13 mouse cellular contexts compared by ENCODE assay signal in genomic region chr10:60097146-60097545, GRCm38 (mm10).
"Had no signal": no experiment of that assay in that cellular context is flagged by ENCODE, and none has a peak within 500 bp of the region (broad histone marks: within the 10 kb centered on the region; RNA-seq: fewer than 3 reads in every experiment).

No protein-coding gene starts in this region.

- H3K4me1 ChIP-seq: liver, embryonic 13.5 days had no signal

- H3K9me3 ChIP-seq: liver, embryonic 13.5 days had no signal

- H3K36me3 ChIP-seq: liver, embryonic 13.5 days had no signal

- H3K9ac ChIP-seq: liver, embryonic 13.5 days had no signal

- H3K27ac ChIP-seq: left cerebral cortex, adult 2 months; liver, embryonic 13.5 days had no signal

- ATAC-seq: intestine, embryonic 16.5 days had no signal

- H3K27me3 ChIP-seq: liver, embryonic 13.5 days had no signal

- H3K4me3 ChIP-seq: left cerebral cortex, adult 2 months; liver, embryonic 13.5 days had no signal

- H3K4me2 ChIP-seq: liver, embryonic 13.5 days; midbrain, embryonic 11.5 days had no signal

- DNase-seq: kidney, adult 18-20 months; kidney, adult 9 months; kidney, postnatal 36 days; layer of hippocampus, postnatal 36 days; liver, embryonic 13.5 days; lung, adult 2 months; lung, postnatal 14 days; lung, postnatal 4 days; midbrain, embryonic 14.5 days; thymus, postnatal 25 days had no signal
